Mouse (Mus musculus): ENCODE measurements at regions not wholly inside any gene's neighbourhood (a gene's known extent, or its start where the extent isn't known, plus 50 kb on each side); places are given as distances from the start of the nearest gene placed in this dataset.

DNA sequence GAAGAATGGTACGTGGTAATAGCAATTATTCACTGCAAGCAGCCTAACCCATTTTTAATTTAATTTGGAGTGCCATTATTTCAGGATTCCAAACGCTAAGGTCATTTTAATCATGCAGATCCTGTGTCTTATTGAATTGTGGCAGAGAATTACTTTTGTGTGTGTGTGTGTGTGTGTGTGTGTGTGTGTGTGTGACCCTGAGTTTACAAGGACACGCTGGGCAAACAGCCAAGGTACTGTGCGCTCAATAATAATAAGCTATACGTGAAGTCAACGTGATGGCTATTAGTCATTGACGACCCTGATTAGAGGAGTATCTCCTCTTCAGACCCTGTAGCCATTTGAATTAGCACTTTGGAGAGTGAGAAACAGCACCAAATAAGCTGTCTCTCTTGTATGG is 144.1 kb downstream of the Klf7 start:
- H3K9ac ChIP-seq (replicated peaks; ENCODE audit: low read depth, low read length), result no peak overlapping the region
- H3K4me3 ChIP-seq (replicated peaks; ENCODE audit: low read length), result no peak overlapping the region
- no peak overlapping the region for H3K4me2 ChIP-seq (ENCODE audit: low read length)
- H3K27ac ChIP-seq (ENCODE audit: low read length), result no peak overlapping the region
- no peaks in the 10 kb centered on the region for H3K9me3 ChIP-seq (ENCODE audit: control insufficient read depth, low read length)
- WGBS, result 9% methylated on average over 7 of the region's 7 CpGs
- H3K36me3 ChIP-seq (ENCODE audit: control insufficient read depth, insufficient read depth), result no peaks in the 10 kb centered on the region
- peaks cover 4% of the 10 kb centered on the region; the same call in 1 of the 2 replicates for H3K4me1 ChIP-seq (replicated peaks; ENCODE audit: control insufficient read depth, insufficient read depth, low read length)
- no peaks in the 10 kb centered on the region for H3K27me3 ChIP-seq (replicated peaks; ENCODE audit: control insufficient read depth, insufficient read depth, low read length)
- no peak for ATAC-seq

DNA sequence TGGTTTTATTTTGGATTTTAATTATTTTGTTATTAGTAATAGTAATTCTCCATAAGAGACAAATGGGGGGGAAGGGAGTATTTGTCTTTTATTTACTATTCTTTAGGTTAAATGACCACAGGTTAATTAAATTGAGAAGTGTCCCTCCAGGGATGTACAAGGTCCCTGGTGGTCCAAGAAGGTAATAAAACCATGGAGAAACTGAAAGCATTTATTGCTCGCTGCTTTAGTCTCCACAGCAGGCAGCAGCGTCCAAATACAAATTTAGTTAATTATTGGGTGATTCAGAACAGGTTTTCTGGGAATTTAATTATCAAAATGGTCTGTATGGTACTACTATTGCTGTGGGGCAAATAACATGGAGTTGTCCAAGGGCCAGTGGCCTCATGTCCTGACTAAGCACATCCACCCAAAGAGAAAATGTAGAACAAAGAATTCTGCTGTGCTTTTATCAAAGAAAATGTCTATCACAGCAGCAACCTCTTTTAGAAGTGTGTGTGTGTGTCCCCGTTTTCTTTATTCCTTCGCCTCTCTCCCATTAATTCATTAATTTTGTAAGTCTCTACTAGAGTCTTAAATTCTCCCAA is 144.7 kb downstream of the Klf7 start:
- Histone ChIP-seq H3K4me1 (replicated peaks; ENCODE audit: control insufficient read depth, insufficient read depth, low read length) (peaks cover 4% of the 10 kb centered on the region; the same call in 1 of the 2 replicates), H3K4me2 (ENCODE audit: low read length) (no peak overlapping the region), H3K9ac (replicated peaks; ENCODE audit: low read depth, low read length) (no peak overlapping the region), H3K27me3 (replicated peaks; ENCODE audit: control insufficient read depth, insufficient read depth, low read length) (no peaks in the 10 kb centered on the region), H3K9me3 (ENCODE audit: control insufficient read depth, low read length) (no peaks in the 10 kb centered on the region), H3K4me3 (replicated peaks; ENCODE audit: low read length) (no peak overlapping the region), H3K36me3 (ENCODE audit: control insufficient read depth, insufficient read depth) (no peaks in the 10 kb centered on the region), H3K27ac (ENCODE audit: low read length) (no peak overlapping the region)
- no peak for ATAC-seq
- WGBS, result 10% methylated on average over 4 of the region's 4 CpGs

GRCm38 (mm10) chr1:63976862-63977261 is 145.2 kb downstream of the Klf7 start:
- 48% methylated on average over 4 of the region's 4 CpGs for WGBS

GRCm38 (mm10) chr1:63967849-63968248 is 154.2 kb downstream of the Klf7 start:
- Histone ChIP-seq H3K36me3 (ENCODE audit: control insufficient read depth, insufficient read depth) (no peaks in the 10 kb centered on the region), H3K4me2 (ENCODE audit: low read length) (no peak overlapping the region), H3K4me3 (replicated peaks; ENCODE audit: low read length) (no peak overlapping the region), H3K27ac (ENCODE audit: low read length) (no peak overlapping the region), H3K9ac (replicated peaks; ENCODE audit: low read depth, low read length) (no peak overlapping the region), H3K27me3 (replicated peaks; ENCODE audit: control insufficient read depth, insufficient read depth, low read length) (no peaks in the 10 kb centered on the region), H3K4me1 (replicated peaks; ENCODE audit: control insufficient read depth, insufficient read depth, low read length) (no peaks in the 10 kb centered on the region), H3K9me3 (ENCODE audit: control insufficient read depth, low read length) (no peaks in the 10 kb centered on the region)
- no peak for ATAC-seq
- WGBS, result 94% methylated on average over 11 of the region's 11 CpGs

More at GRCm38 (mm10) chr1:63976862-63977261, 145.2 kb downstream of the Klf7 start:
- H3K27me3 ChIP-seq (replicated peaks; ENCODE audit: control insufficient read depth, insufficient read depth, low read length), result no peaks in the 10 kb centered on the region
- peaks cover 4% of the 10 kb centered on the region; the same call in 1 of the 2 replicates for H3K4me1 ChIP-seq (replicated peaks; ENCODE audit: control insufficient read depth, insufficient read depth, low read length)
- H3K4me3 ChIP-seq (replicated peaks; ENCODE audit: low read length), result no peak overlapping the region
- no peaks in the 10 kb centered on the region for H3K9me3 ChIP-seq (ENCODE audit: control insufficient read depth, low read length)
- no peaks in the 10 kb centered on the region for H3K36me3 ChIP-seq (ENCODE audit: control insufficient read depth, insufficient read depth)
- H3K4me2 ChIP-seq (ENCODE audit: low read length), result no peak overlapping the region
- no peak overlapping the region for H3K27ac ChIP-seq (ENCODE audit: low read length)
- no peak overlapping the region for H3K9ac ChIP-seq (replicated peaks; ENCODE audit: low read depth, low read length)
- ATAC-seq, result no peak

GRCm38 (mm10) chr1:63965446-63965845 is 156.6 kb downstream of the Klf7 start:
- H3K4me2 ChIP-seq (ENCODE audit: low read length), result no peak overlapping the region
- H3K9ac ChIP-seq (replicated peaks; ENCODE audit: low read depth, low read length), result no peak overlapping the region
- ATAC-seq, result no peak
- no peaks in the 10 kb centered on the region for H3K36me3 ChIP-seq (ENCODE audit: control insufficient read depth, insufficient read depth)
- no peaks in the 10 kb centered on the region for H3K4me1 ChIP-seq (replicated peaks; ENCODE audit: control insufficient read depth, insufficient read depth, low read length)
- H3K9me3 ChIP-seq (ENCODE audit: control insufficient read depth, low read length), result no peaks in the 10 kb centered on the region
- no peak overlapping the region for H3K4me3 ChIP-seq (replicated peaks; ENCODE audit: low read length)
- no peak overlapping the region for H3K27ac ChIP-seq (ENCODE audit: low read length)
- H3K27me3 ChIP-seq (replicated peaks; ENCODE audit: control insufficient read depth, insufficient read depth, low read length), result no peaks in the 10 kb centered on the region

DNA sequence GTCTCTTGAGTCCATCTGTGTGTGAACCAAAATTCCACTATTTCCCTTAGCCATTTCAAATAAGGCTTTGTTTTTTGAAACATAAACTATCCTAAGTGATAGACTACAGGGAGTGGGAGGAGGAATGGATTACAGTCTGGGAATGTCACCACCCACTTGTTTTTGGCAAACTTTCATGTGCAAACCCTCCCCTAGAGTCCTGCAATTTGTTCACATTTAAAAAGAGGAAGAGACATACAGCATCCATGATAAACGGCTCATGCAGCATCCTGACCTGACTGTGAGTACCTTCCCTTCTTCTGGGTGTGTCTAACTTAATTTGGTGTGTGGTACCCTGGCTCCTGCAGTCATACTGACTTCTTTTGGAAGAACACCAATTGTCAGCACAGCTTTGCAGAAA is 157.6 kb downstream of the Klf7 start:
- 73% methylated on average over 1 of the region's 1 CpGs for WGBS
- no peaks in the 10 kb centered on the region for H3K36me3 ChIP-seq (ENCODE audit: control insufficient read depth, insufficient read depth)
- H3K27ac ChIP-seq (ENCODE audit: low read length), result no peak overlapping the region
- H3K9me3 ChIP-seq (ENCODE audit: control insufficient read depth, low read length), result no peaks in the 10 kb centered on the region
- no peak for ATAC-seq
- no peak overlapping the region for H3K4me2 ChIP-seq (ENCODE audit: low read length)
- H3K27me3 ChIP-seq (replicated peaks; ENCODE audit: control insufficient read depth, insufficient read depth, low read length), result no peaks in the 10 kb centered on the region
- no peak overlapping the region for H3K9ac ChIP-seq (replicated peaks; ENCODE audit: low read depth, low read length)
- H3K4me1 ChIP-seq (replicated peaks; ENCODE audit: control insufficient read depth, insufficient read depth, low read length), result no peaks in the 10 kb centered on the region
- no peak overlapping the region for H3K4me3 ChIP-seq (replicated peaks; ENCODE audit: low read length)

DNA sequence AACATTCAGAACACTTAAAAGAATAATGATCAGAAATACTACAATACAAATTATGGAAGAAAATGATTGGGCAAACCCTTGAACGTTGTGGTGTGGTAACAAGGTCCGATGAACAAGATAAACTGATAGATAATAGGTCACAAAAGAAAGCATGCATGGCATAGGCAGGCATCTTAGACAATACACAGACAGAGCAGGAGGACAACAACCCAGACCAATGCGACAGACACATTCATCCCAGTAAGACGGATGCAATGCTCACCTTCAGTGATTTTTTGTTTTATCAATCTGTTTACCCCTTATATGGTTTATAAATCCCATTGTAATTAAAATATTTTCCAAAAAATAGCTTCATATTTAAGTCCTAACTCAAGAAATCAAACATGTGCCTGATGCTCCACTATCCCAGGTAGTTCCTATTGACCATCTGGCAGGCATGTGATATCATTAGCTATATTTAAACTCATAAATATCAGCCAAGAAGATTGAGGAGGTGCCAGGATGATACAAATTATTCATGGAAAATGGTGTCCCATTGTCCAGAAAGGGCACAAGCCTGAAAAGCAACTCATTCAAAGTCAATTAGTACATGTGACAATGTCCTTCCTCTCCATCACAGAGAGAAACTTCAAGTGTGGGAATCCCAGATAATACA is 166.3 kb downstream of the Klf7 start:
- H3K9ac ChIP-seq (replicated peaks; ENCODE audit: low read depth, low read length), result no peak overlapping the region
- peaks cover 5% of the 10 kb centered on the region; the same call in 1 of the 2 replicates for H3K4me1 ChIP-seq (replicated peaks; ENCODE audit: control insufficient read depth, insufficient read depth, low read length)
- H3K27ac ChIP-seq (ENCODE audit: low read length), result no peak overlapping the region
- H3K9me3 ChIP-seq (ENCODE audit: control insufficient read depth, low read length), result no peaks in the 10 kb centered on the region
- no peaks in the 10 kb centered on the region for H3K27me3 ChIP-seq (replicated peaks; ENCODE audit: control insufficient read depth, insufficient read depth, low read length)
- ATAC-seq, result no peak
- WGBS, result 92% methylated on average over 4 of the region's 4 CpGs
- no peak overlapping the region for H3K4me3 ChIP-seq (replicated peaks; ENCODE audit: low read length)
- H3K36me3 ChIP-seq (ENCODE audit: control insufficient read depth, insufficient read depth), result no peaks in the 10 kb centered on the region
- H3K4me2 ChIP-seq (ENCODE audit: low read length), result no peak overlapping the region

DNA sequence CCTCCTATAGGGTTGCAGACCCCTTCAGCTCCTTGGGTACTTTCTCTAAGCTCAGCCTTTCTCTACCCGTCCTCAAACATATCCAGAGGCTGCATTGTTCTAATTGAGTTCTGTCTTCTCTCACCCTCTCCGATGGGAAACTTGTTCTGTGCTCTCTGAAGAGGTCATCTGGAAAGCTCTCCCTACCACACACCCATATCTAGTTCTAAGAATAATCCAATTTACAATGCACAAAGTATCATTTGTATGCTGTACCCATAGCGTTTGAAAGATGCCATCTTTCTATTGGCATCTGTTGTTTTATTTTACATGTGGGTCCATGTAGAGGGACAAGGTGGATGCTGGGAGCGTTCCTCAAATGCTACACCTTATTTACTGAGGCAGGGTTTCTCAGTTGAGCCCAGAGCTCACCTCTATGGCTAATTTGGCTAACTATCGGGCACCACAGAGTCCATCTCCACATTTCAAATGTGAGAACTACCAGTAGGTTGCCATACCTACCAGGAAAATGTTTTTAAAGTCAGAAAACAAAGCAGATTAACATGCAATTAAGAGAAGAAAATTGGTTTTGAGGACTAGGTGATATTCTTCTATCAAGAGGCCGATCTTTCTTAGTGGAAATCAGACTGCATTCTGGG is 167.1 kb downstream of the Klf7 start:
- no peaks in the 10 kb centered on the region for H3K36me3 ChIP-seq (ENCODE audit: control insufficient read depth, insufficient read depth)
- ATAC-seq, result no peak

DNA sequence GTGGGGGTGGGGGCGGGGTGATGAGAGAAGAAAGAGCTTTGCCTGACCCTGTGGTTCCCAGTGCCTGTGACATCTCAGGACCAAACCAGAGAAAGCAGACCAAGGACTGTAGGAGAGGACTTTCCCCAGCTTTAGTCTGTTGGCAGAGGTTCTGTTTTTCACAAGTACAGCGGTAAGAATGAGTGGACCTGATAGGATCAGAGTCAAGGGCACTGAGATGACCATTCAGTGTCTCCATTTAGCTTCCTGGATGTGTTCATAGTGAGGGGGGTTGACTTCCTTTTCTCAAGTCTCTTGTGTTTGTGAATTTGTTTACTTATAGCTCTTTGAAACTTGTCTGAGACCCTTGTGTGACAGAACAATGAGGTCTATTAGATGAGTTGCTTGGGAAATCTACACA is 167.9 kb downstream of the Klf7 start:
- WGBS, result 60% methylated on average over 2 of the region's 2 CpGs
- Histone ChIP-seq H3K27ac (ENCODE audit: low read length) (no peak overlapping the region), H3K4me1 (replicated peaks; ENCODE audit: control insufficient read depth, insufficient read depth, low read length) (peaks cover 5% of the 10 kb centered on the region; the same call in 1 of the 2 replicates), H3K4me2 (ENCODE audit: low read length) (no peak overlapping the region), H3K9me3 (ENCODE audit: control insufficient read depth, low read length) (no peaks in the 10 kb centered on the region), H3K36me3 (ENCODE audit: control insufficient read depth, insufficient read depth) (no peaks in the 10 kb centered on the region), H3K9ac (replicated peaks; ENCODE audit: low read depth, low read length) (no peak overlapping the region), H3K27me3 (replicated peaks; ENCODE audit: control insufficient read depth, insufficient read depth, low read length) (no peaks in the 10 kb centered on the region), H3K4me3 (replicated peaks; ENCODE audit: low read length) (no peak overlapping the region)
- no peak for ATAC-seq

More for the DNA sequence above, 167.1 kb downstream of the Klf7 start:
- Histone ChIP-seq H3K4me1 (replicated peaks; ENCODE audit: control insufficient read depth, insufficient read depth, low read length) (peaks cover 5% of the 10 kb centered on the region; the same call in 1 of the 2 replicates), H3K27me3 (replicated peaks; ENCODE audit: control insufficient read depth, insufficient read depth, low read length) (no peaks in the 10 kb centered on the region), H3K9ac (replicated peaks; ENCODE audit: low read depth, low read length) (no peak overlapping the region), H3K4me3 (replicated peaks; ENCODE audit: low read length) (no peak overlapping the region), H3K4me2 (ENCODE audit: low read length) (no peak overlapping the region), H3K9me3 (ENCODE audit: control insufficient read depth, low read length) (no peaks in the 10 kb centered on the region), H3K27ac (ENCODE audit: low read length) (no peak overlapping the region)
- WGBS, result 93% methylated on average over 6 of the region's 6 CpGs
